Mouse (Mus musculus) olfactory bulb, adult 2 months (tissue): Measurements from ENCODE around the gene E2f4.

ENCODE experiments used
- CTCF ChIP-seq: fragments of 200-500 bp; IDR thresholded peaks from 2 replicates; pipeline ENCODE4 v1.5.1; 2012; ENCODE audit warnings: low read depth, mild to moderate bottlenecking, low read length, moderate library complexity; ENCODE audit not compliant: insufficient read depth
- POLR2A ChIP-seq: fragments of 200-500 bp; IDR thresholded peaks from 2 replicates; pipeline ENCODE4 v1.6.1; 2012; ENCODE audit warnings: mild to moderate bottlenecking, low read depth, low read length, moderate library complexity; ENCODE audit not compliant: insufficient read depth

DNA sequence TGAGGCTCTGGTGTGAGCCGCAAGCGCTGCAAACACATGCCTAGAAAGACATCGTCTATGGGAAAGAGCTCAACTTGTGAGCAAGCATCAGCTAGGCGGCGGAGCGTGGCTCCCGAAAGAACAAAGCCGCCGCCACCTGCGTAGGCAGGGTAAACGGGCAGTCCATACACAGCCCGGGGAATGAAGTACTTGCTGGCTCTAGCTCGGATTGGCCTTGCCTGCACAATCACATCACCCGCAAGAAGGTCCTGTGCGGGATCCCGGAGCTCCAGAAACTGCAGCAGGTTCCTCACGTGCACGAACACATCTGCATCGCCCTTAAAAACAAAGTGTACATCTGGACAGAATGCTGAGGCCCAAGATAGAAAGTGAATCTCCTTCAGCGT lies 43.7 kb upstream of the E2f4 start:
- TF ChIP-seq CTCF: no peak
- no peak for TF ChIP-seq POLR2A
